Mouse (Mus musculus): ENCODE data around the gene Cuedc1.

GRCm38 (mm10) chr11:88156403-88156802, 58.5 kb downstream of the Cuedc1 start:
- TF ChIP-seq CTCF (IDR thresholded peaks at IDR 0.05; ENCODE audit: insufficient read depth, low read depth, low read length) (no peak), POLR2A (IDR thresholded peaks at IDR 0.05; ENCODE audit: insufficient read depth, low read depth, low read length) (no peak)
